Mouse (Mus musculus): Measurements from ENCODE around the gene Neto2.

Neto2 gene

GRCm38 (mm10) chr8:85602737-85603136, 98.0 kb downstream of the Neto2 start:
- DNase-seq = no peak

- no peak for DNase-seq
These were observed 99.0 kb downstream of the Neto2 start for GRCm38 (mm10) chr8:85601741-85602140.

- no peak for DNase-seq
These were observed 103.1 kb downstream of the Neto2 start for GRCm38 (mm10) chr8:85597413-85598191.

- no peak for DNase-seq
These were observed 105.3 kb downstream of the Neto2 start for GRCm38 (mm10) chr8:85595391-85595790.

GRCm38 (mm10) chr8:85594983-85595382, 105.7 kb downstream of the Neto2 start:
- no peak for DNase-seq

GRCm38 (mm10) chr8:85593324-85593723, 107.4 kb downstream of the Neto2 start:
- DNase-seq = no peak

- no peak for DNase-seq
These were observed 109.2 kb downstream of the Neto2 start for GRCm38 (mm10) chr8:85591532-85591931.

- DNase-seq = no peak
These were observed 110.5 kb downstream of the Neto2 start for GRCm38 (mm10) chr8:85590258-85590657.

GRCm38 (mm10) chr8:85588596-85588995, 112.1 kb downstream of the Neto2 start:
- DNase-seq = no peak
